ENCODE assay signal across 8 mouse cellular contexts in genomic region chr1:63114136-63114781, GRCm38 (mm10). TPM values are rescaled to one million over a fixed set of nuclear protein-coding genes. Genes with fewer than 3 reads are reported as not detected.
DNase-seq lines count a peak whose midpoint lies in the region; ATAC-seq lines count a peak whose summit lies in the region.

Gene Ino80d (minus strand): TSS chr1:63114667.

- peak within 1 kb of the TSS; percentile 97 for H3K9ac ChIP-seq in hindbrain, embryonic 15.5 days

- H3K27me3 ChIP-seq in hindbrain, embryonic 15.5 days: no peaks in the 10 kb centered on the region

- H3K9me3 ChIP-seq in hindbrain, embryonic 15.5 days: no peaks in the 10 kb centered on the region

- H3K79me2 ChIP-seq in macrophage (ENCODE audit: inconsistent target): peaks cover 87% of the 10 kb centered on the region

- peak within 1 kb of the TSS; percentile 83 for H3K4me2 ChIP-seq in hindbrain, embryonic 15.5 days

- ATAC-seq in hindbrain, embryonic 15.5 days (ENCODE audit: low FRiP score, low read depth): peak; percentile 92

- peaks cover 46% of the 10 kb centered on the region for H3K4me1 ChIP-seq in hindbrain, embryonic 15.5 days (replicated peaks)

- 2% methylated on average over 34 of the region's 42 CpGs for WGBS in hindbrain, embryonic 15.5 days
- WGBS in macrophage (ENCODE audit: missing documents): 1% methylated on average over 30 of the region's 42 CpGs

- DNase-seq in T-cell, adult 2 months (ENCODE audit: low spot score): peak; percentile 89
- peak; percentile 75 to 81 for DNase-seq in cerebellum, postnatal 36 days
- peak; percentile 80 to 84 for DNase-seq in frontal cortex, postnatal 36 days (ENCODE audit: low spot score in 2 of 2)
- DNase-seq in left cerebral cortex, adult 18-20 months (ENCODE audit: low spot score in 2 of 2): peak; percentile 64 to 73
- peak; percentile 80 for DNase-seq in right cerebral cortex, adult 18-20 months
- peak; percentile 59 for DNase-seq in urinary bladder, postnatal 25 days (ENCODE audit: low spot score)

- no peaks in the 10 kb centered on the region; the same call in 1 of the 2 replicates for H3K36me3 ChIP-seq in hindbrain, embryonic 15.5 days
- no peaks in the 10 kb centered on the region for H3K36me3 ChIP-seq in macrophage (ENCODE audit: inconsistent target)

- peak within 1 kb of the TSS; percentile 94 for H3K27ac ChIP-seq in hindbrain, embryonic 15.5 days (replicated peaks)
- H3K27ac ChIP-seq in macrophage: peak within 1 kb of the TSS; percentile 83

- H3K4me3 ChIP-seq in hindbrain, embryonic 15.5 days: peak within 1 kb of the TSS; percentile 95
- peak within 1 kb of the TSS; percentile 87 for H3K4me3 ChIP-seq in macrophage (ENCODE audit: inconsistent target)

RNA-seq across cellular contexts. Expression of gene Ino80d, which starts in this region (rescaled TPM):
- polyA plus RNA-seq in hindbrain, embryonic 15.5 days (2015; fragmentation: Nextera tagmentation; extraction: Ambion mirVana): 9.9 and 10.5 TPM in 2 replicates
- 10 to 100 TPM; 28.6 to 28.7 TPM for total RNA-seq in left cerebral cortex, adult 18-20 months (2021)
- total RNA-seq in macrophage (2018; cell fraction: chromatin; rRNA removed): 100 to 1,000 TPM in 9 of 26 experiments, 10 to 100 TPM in 17; 65.4 to 185 (median 91.0) TPM
- 10 to 100 TPM; 19.3 to 40.1 (median 24.8) TPM for total RNA-seq in macrophage (2018; cell fraction: cytosol; rRNA removed)
- total RNA-seq in macrophage (2018; cell fraction: nucleus; rRNA removed): 100 to 1,000 TPM in 3 of 26 experiments, 10 to 100 TPM in 23; 53.0 to 142 (median 67.5) TPM
- polyA plus RNA-seq in macrophage (2018): 6.5 to 8.3 TPM (median 7.6 TPM) in 3 replicates

Comparison
In these comparisons a context has a peak if more than half of its experiments do, and no peak if none do; other contexts are left out.
1. Peak in every context shown above with its lines: DNase-seq, ATAC-seq, H3K4me3 ChIP-seq and H3K27ac ChIP-seq.